Mouse (Mus musculus) embryonic facial prominence, embryonic 14.5 days (tissue): ENCODE measurements at regions not wholly inside any gene's neighbourhood (a gene's known extent, or its start where the extent isn't known, plus 50 kb on each side); places are given as distances from the start of the nearest gene placed in this dataset.

ENCODE experiments used
- ATAC-seq: fragments of 200-750 bp; cut with Nextera tagmentation; 2 replicates; pipeline ENCODE4 v1.8.0; 2017; ENCODE audit warnings: low read depth, moderate number of reproducible peaks, moderate TSS enrichment
- DNase-seq: peaks from one replicate; pipeline ENCODE4 v3.0.0-alpha.2; 2015; ENCODE audit warnings: low spot score
- H3K27ac ChIP-seq: fragments of 300-500 bp; sonication (generic); replicated peaks from 2 replicates; pipeline ENCODE4 v1.5.1; 2014; ENCODE audit warnings: low read depth, mild to moderate bottlenecking, low read length, moderate library complexity
- H3K27me3 ChIP-seq: fragments of 300-500 bp; sonication (generic); replicated peaks from 2 replicates; pipeline ENCODE4 v1.6.1; 2014; ENCODE audit warnings: low read length; ENCODE audit not compliant: control insufficient read depth, insufficient read depth
- H3K36me3 ChIP-seq: fragments of 300-500 bp; sonication (generic); 2 replicates; pipeline ENCODE4 v1.6.1; 2014; ENCODE audit warnings: low read length, mixed read lengths; ENCODE audit not compliant: control insufficient read depth, insufficient read depth
- H3K4me1 ChIP-seq: fragments of 300-500 bp; sonication (generic); 2 replicates; pipeline ENCODE4 v1.6.1; 2014; ENCODE audit warnings: antibody characterized with exemption, low read length; ENCODE audit not compliant: control insufficient read depth, insufficient read depth
- H3K4me2 ChIP-seq: fragments of 300-500 bp; sonication (generic); 2 replicates; pipeline ENCODE4 v1.6.1; 2014; ENCODE audit warnings: low read depth, mild to moderate bottlenecking, low read length, moderate library complexity, mixed read lengths
- H3K4me3 ChIP-seq: fragments of 300-500 bp; sonication (generic); 2 replicates; pipeline ENCODE4 v1.5.1; 2014; ENCODE audit warnings: low read depth, mild to moderate bottlenecking, low read length
- H3K9ac ChIP-seq: fragments of 300-500 bp; sonication (generic); 2 replicates; pipeline ENCODE4 v1.6.1; 2014; ENCODE audit warnings: low read depth, mild to moderate bottlenecking, low read length, moderate library complexity, mixed read lengths
- H3K9me3 ChIP-seq: fragments of 300-500 bp; sonication (generic); 2 replicates; pipeline ENCODE4 v1.6.1; 2016; ENCODE audit warnings: low read length; ENCODE audit not compliant: control insufficient read depth
- WGBS: fragments of 180-500 bp; shearing (Covaris S2); extraction: QIAGEN DNeasy Blood & Tissue Kit; methylation state at CpG from one replicate; pipeline ENCODE4 v1.1.7; 2014; 5-methylcytosine and 5-hydroxymethylcytosine counted together

GRCm38 (mm10) chr14:110276192-110276591 is 478.8 kb downstream of the Slitrk6 start:
- no peak overlapping the region for H3K9ac ChIP-seq
- no peak overlapping the region for H3K4me3 ChIP-seq
- no peaks in the 10 kb centered on the region for H3K9me3 ChIP-seq
- 7% methylated on average over 1 of the region's 1 CpGs for WGBS
- no peak overlapping the region for H3K27ac ChIP-seq
- DNase-seq = peak; percentile 74
- no peaks in the 10 kb centered on the region for H3K36me3 ChIP-seq
- H3K4me2 ChIP-seq = no peak overlapping the region
- no peak for ATAC-seq
- H3K27me3 ChIP-seq = no peaks in the 10 kb centered on the region
- no peaks in the 10 kb centered on the region for H3K4me1 ChIP-seq

- Histone ChIP-seq H3K4me3 (no peak overlapping the region), H3K36me3 (no peaks in the 10 kb centered on the region), H3K9ac (no peak overlapping the region), H3K4me2 (no peak overlapping the region), H3K9me3 (no peaks in the 10 kb centered on the region), H3K4me1 (no peaks in the 10 kb centered on the region), H3K27ac (no peak overlapping the region), H3K27me3 (no peaks in the 10 kb centered on the region)
- no peak for ATAC-seq
- no peak for DNase-seq
- WGBS = 58% methylated on average over 2 of the region's 2 CpGs
Observed at GRCm38 (mm10) chr14:110271270-110271669, 483.7 kb downstream of the Slitrk6 start.

- H3K4me1 ChIP-seq = no peaks in the 10 kb centered on the region
- DNase-seq = peak; percentile 45
- H3K27me3 ChIP-seq = no peaks in the 10 kb centered on the region
- no peak for ATAC-seq
- H3K4me2 ChIP-seq = no peak overlapping the region
- WGBS = 74% methylated on average over 1 of the region's 1 CpGs
- no peaks in the 10 kb centered on the region for H3K9me3 ChIP-seq
- H3K9ac ChIP-seq = no peak overlapping the region
- no peaks in the 10 kb centered on the region for H3K36me3 ChIP-seq
- H3K27ac ChIP-seq = no peak overlapping the region
- no peak overlapping the region for H3K4me3 ChIP-seq
Observed at GRCm38 (mm10) chr14:110244466-110244865, 510.5 kb downstream of the Slitrk6 start.

- Histone ChIP-seq H3K36me3 (no peaks in the 10 kb centered on the region), H3K27me3 (no peaks in the 10 kb centered on the region), H3K9ac (no peak overlapping the region), H3K27ac (no peak overlapping the region), H3K4me2 (no peak overlapping the region), H3K9me3 (no peaks in the 10 kb centered on the region), H3K4me3 (no peak overlapping the region), H3K4me1 (no peaks in the 10 kb centered on the region)
- WGBS = 76% methylated on average over 2 of the region's 2 CpGs
- ATAC-seq (no peak), DNase-seq (peak; percentile 10)
Observed at GRCm38 (mm10) chr14:110243549-110243948, 511.4 kb downstream of the Slitrk6 start.

- Histone ChIP-seq H3K4me1 (no peaks in the 10 kb centered on the region), H3K27me3 (no peaks in the 10 kb centered on the region), H3K27ac (no peak overlapping the region), H3K9me3 (no peaks in the 10 kb centered on the region), H3K36me3 (no peaks in the 10 kb centered on the region), H3K4me2 (no peak overlapping the region), H3K9ac (no peak overlapping the region), H3K4me3 (no peak overlapping the region)
- WGBS = 66% methylated on average over 2 of the region's 2 CpGs
- no peak for ATAC-seq
- no peak for DNase-seq
Observed at GRCm38 (mm10) chr14:110238800-110239199, 516.1 kb downstream of the Slitrk6 start.

GRCm38 (mm10) chr14:110224678-110225446 is 530.1 kb downstream of the Slitrk6 start:
- WGBS = 70% methylated on average over 6 of the region's 6 CpGs
- H3K4me1 ChIP-seq = no peaks in the 10 kb centered on the region
- no peak overlapping the region for H3K27ac ChIP-seq
- H3K27me3 ChIP-seq = no peaks in the 10 kb centered on the region
- no peak overlapping the region for H3K4me2 ChIP-seq
- DNase-seq (no peak), ATAC-seq (no peak)
- H3K9me3 ChIP-seq = no peaks in the 10 kb centered on the region
- no peaks in the 10 kb centered on the region for H3K36me3 ChIP-seq
- no peak overlapping the region for H3K4me3 ChIP-seq
- no peak overlapping the region for H3K9ac ChIP-seq

- Histone ChIP-seq H3K9me3 (no peaks in the 10 kb centered on the region), H3K4me3 (no peak overlapping the region), H3K4me1 (no peaks in the 10 kb centered on the region), H3K36me3 (no peaks in the 10 kb centered on the region), H3K9ac (no peak overlapping the region), H3K4me2 (no peak overlapping the region), H3K27me3 (no peaks in the 10 kb centered on the region), H3K27ac (no peak overlapping the region)
- 51% methylated on average over 2 of the region's 2 CpGs for WGBS
- DNase-seq = no peak
- no peak for ATAC-seq
Observed at GRCm38 (mm10) chr14:110190987-110191607, 563.9 kb downstream of the Slitrk6 start.

GRCm38 (mm10) chr14:110190471-110190870 is 564.5 kb downstream of the Slitrk6 start:
- H3K4me3 ChIP-seq = no peak overlapping the region
- ATAC-seq (no peak), DNase-seq (no peak)
- no peak overlapping the region for H3K4me2 ChIP-seq
- no peaks in the 10 kb centered on the region for H3K36me3 ChIP-seq
- H3K4me1 ChIP-seq = no peaks in the 10 kb centered on the region
- no peaks in the 10 kb centered on the region for H3K27me3 ChIP-seq
- no peak overlapping the region for H3K9ac ChIP-seq
- H3K27ac ChIP-seq = no peak overlapping the region
- no peaks in the 10 kb centered on the region for H3K9me3 ChIP-seq
- WGBS = 49% methylated on average over 3 of the region's 3 CpGs

- no peak for ATAC-seq
Observed at GRCm38 (mm10) chr14:110179166-110179565, 575.8 kb downstream of the Slitrk6 start.

More at GRCm38 (mm10) chr14:110179166-110179565, 575.8 kb downstream of the Slitrk6 start:
- DNase-seq = no peak
- Histone ChIP-seq H3K27ac (no peak overlapping the region), H3K27me3 (no peaks in the 10 kb centered on the region), H3K36me3 (no peaks in the 10 kb centered on the region), H3K9ac (no peak overlapping the region), H3K4me2 (no peak overlapping the region), H3K4me3 (no peak overlapping the region), H3K4me1 (no peaks in the 10 kb centered on the region), H3K9me3 (no peaks in the 10 kb centered on the region)
